Mouse (Mus musculus): Measurements from ENCODE around the gene Ushbp1. TPM values are rescaled to one million over a fixed set of nuclear protein-coding genes. Genes with fewer than 3 reads are reported as not detected.

Gene Ushbp1
- total RNA-seq, 1 experiment from 2014 or later = not detected

GRCm38 (mm10) chr8:71395071-71395470 lies 531 bp downstream of the Ushbp1 start:
- no peak for ATAC-seq (replicated peaks; ENCODE audit: low read depth, poor library complexity, severe bottlenecking)

- no peak for ATAC-seq (replicated peaks; ENCODE audit: low read depth, poor library complexity, severe bottlenecking)
Observed at GRCm38 (mm10) chr8:71394481-71394880, 1.1 kb downstream of the Ushbp1 start.

GRCm38 (mm10) chr8:71392871-71393270 lies 2.7 kb downstream of the Ushbp1 start:
- ATAC-seq (replicated peaks; ENCODE audit: low read depth, poor library complexity, severe bottlenecking) = no peak

GRCm38 (mm10) chr8:71392391-71392790 lies 3.2 kb downstream of the Ushbp1 start:
- no peak for ATAC-seq (replicated peaks; ENCODE audit: low read depth, poor library complexity, severe bottlenecking)

GRCm38 (mm10) chr8:71391696-71392095 lies 3.9 kb downstream of the Ushbp1 start:
- no peak for ATAC-seq (replicated peaks; ENCODE audit: low read depth, poor library complexity, severe bottlenecking)

- ATAC-seq (replicated peaks; ENCODE audit: low read depth, poor library complexity, severe bottlenecking) = no peak
Observed at GRCm38 (mm10) chr8:71388267-71388666, 7.3 kb downstream of the Ushbp1 start.

- no peak for ATAC-seq (replicated peaks; ENCODE audit: low read depth, poor library complexity, severe bottlenecking)
Observed at GRCm38 (mm10) chr8:71385212-71385835, 10.3 kb downstream of the Ushbp1 start.

GRCm38 (mm10) chr8:71383860-71384259 lies 11.7 kb downstream of the Ushbp1 start:
- ATAC-seq (replicated peaks; ENCODE audit: low read depth, poor library complexity, severe bottlenecking) = no peak

GRCm38 (mm10) chr8:71383396-71383795 lies 12.2 kb downstream of the Ushbp1 start:
- no peak for ATAC-seq (replicated peaks; ENCODE audit: low read depth, poor library complexity, severe bottlenecking)

- peak; percentile 64 for ATAC-seq (replicated peaks; ENCODE audit: low read depth, poor library complexity, severe bottlenecking)
Observed at GRCm38 (mm10) chr8:71381971-71382961, 13.3 kb downstream of the Ushbp1 start.

GRCm38 (mm10) chr8:71381421-71381970 lies 14.1 kb downstream of the Ushbp1 start, which contains the start of gene Nr2f6:
TSS of gene Nr2f6 (minus strand) at chr8:71381960.
- 0 out of 2 replicates have a peak, but pooled peaks have one; percentile 1 for ATAC-seq (replicated peaks; ENCODE audit: low read depth, poor library complexity, severe bottlenecking)

- ATAC-seq (replicated peaks; ENCODE audit: low read depth, poor library complexity, severe bottlenecking) = no peak
Observed at GRCm38 (mm10) chr8:71380178-71381171, 15.1 kb downstream of the Ushbp1 start.

- ATAC-seq (replicated peaks; ENCODE audit: low read depth, poor library complexity, severe bottlenecking) = no peak
Observed at GRCm38 (mm10) chr8:71379512-71380075, 16.0 kb downstream of the Ushbp1 start.

- ATAC-seq (replicated peaks; ENCODE audit: low read depth, poor library complexity, severe bottlenecking) = no peak
Observed at GRCm38 (mm10) chr8:71379008-71379407, 16.6 kb downstream of the Ushbp1 start.

GRCm38 (mm10) chr8:71376423-71377030 lies 19.1 kb downstream of the Ushbp1 start:
- no peak for ATAC-seq (replicated peaks; ENCODE audit: low read depth, poor library complexity, severe bottlenecking)

- ATAC-seq (replicated peaks; ENCODE audit: low read depth, poor library complexity, severe bottlenecking) = peak; percentile 38
Observed at GRCm38 (mm10) chr8:71375581-71376422, 19.8 kb downstream of the Ushbp1 start.

GRCm38 (mm10) chr8:71374616-71375206 lies 20.9 kb downstream of the Ushbp1 start:
- no peak for ATAC-seq (replicated peaks; ENCODE audit: low read depth, poor library complexity, severe bottlenecking)

- no peak for ATAC-seq (replicated peaks; ENCODE audit: low read depth, poor library complexity, severe bottlenecking)
Observed at GRCm38 (mm10) chr8:71373000-71373399, 22.6 kb downstream of the Ushbp1 start.
